Mouse (Mus musculus): ENCODE data around the gene Set. TPM values are rescaled to one million over a fixed set of nuclear protein-coding genes. Genes with fewer than 3 reads are reported as not detected.
"Not testable (repeated sequence)": the region's sequence is repeated elsewhere in the genome, so short reads cannot be mapped to it uniquely, and the experiment has no call there.

Set gene
- polyA plus RNA-seq, 1 experiment from 2014 or later = 538 TPM

- Histone ChIP-seq H3K9me3 (no peaks in the 10 kb centered on the region; the same call in 1 of the 2 replicates), H3K4me1 (peaks cover 15% of the 10 kb centered on the region; the same call in 1 of the 2 replicates), H3K27me3 (no peaks in the 10 kb centered on the region), H3K9ac (no peak overlapping the region), H3K4me2 (no peak overlapping the region), H3K27ac (no peak overlapping the region), H3K36me3 (peaks cover 17% of the 10 kb centered on the region), H3K4me3 (no peak overlapping the region)
- 89% methylated on average over 5 of the region's 5 CpGs for WGBS
- ATAC-seq (ENCODE audit: insufficient number of reproducible peaks, insufficient read depth, low FRiP score, low TSS enrichment, low read depth) = no peak
These were observed 12.6 kb upstream of the Set start for GRCm38 (mm10) chr2:30044550-30044949.

DNA sequence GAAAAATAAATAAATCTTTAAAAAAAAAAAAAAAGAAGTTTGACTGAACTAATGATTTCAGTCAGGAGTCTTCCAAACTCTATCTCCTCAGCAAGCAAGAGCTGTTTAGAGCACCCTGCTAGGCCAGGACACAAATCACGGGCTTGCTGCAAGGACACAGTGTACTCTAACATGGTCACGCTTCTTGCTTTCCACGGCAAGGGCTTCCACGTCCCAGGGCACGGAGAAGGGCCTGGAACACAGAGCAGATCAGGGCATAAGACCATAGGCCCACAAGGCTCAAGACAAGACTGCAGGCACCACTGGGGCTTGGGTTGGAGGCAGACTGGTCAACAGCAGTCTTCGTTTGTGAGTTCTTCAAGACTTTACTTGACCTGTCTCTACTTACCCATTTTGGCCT lies 10.1 kb upstream of the Set start:
- no peak for ATAC-seq (ENCODE audit: insufficient number of reproducible peaks, insufficient read depth, low FRiP score, low TSS enrichment, low read depth)
- H3K4me2 ChIP-seq = 0 out of 2 replicates have a peak overlapping the region, but pooled peaks have one; percentile 66
- H3K27ac ChIP-seq = no peak overlapping the region
- WGBS = 94% methylated on average over 6 of the region's 6 CpGs
- H3K4me3 ChIP-seq = no peak overlapping the region
- H3K9me3 ChIP-seq = no peaks in the 10 kb centered on the region; the same call in 1 of the 2 replicates
- no peak overlapping the region for H3K9ac ChIP-seq
- peaks cover 13% of the 10 kb centered on the region for H3K36me3 ChIP-seq
- H3K4me1 ChIP-seq = peaks cover 13% of the 10 kb centered on the region; the same call in 1 of the 2 replicates
- H3K27me3 ChIP-seq = no peaks in the 10 kb centered on the region

- peak overlapping the region; percentile 91 for H3K27ac ChIP-seq
- WGBS = 62% methylated on average over 11 of the region's 11 CpGs
These were observed 9.1 kb upstream of the Set start for GRCm38 (mm10) chr2:30048101-30048501.

DNA sequence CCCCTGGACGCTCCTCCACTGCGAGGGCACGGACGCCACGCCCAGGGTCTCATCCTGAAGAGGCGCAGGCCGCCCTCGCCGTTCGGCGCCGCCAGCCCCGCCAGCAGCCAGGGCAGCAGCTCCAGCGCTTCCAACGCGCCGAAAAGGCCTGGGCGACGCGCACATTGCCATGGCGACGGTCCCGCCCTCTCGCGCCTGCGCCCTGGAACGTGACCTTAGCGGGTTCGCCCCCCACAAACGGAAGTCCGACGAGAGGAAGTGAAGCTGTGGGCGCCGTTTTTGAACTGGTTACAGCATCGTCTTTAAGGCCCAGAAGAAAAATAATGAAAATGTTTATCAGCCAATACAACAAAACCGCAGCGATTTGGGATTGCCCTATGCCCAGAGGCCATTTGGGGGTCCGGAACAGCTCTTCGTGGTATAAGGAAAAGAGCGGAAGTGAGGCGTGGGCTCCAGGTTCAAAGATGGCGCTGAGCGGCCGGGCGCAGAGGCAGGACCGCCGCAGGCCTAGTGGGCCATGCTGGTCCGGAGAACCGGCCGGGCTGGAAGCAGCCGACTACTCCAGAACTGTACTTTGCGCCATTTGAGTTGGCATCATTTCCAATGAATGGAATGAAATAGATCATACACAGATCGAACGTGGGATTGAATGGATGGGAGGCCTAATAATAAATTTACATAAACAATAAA lies 8.3 kb upstream of the Set start, which contains the start of gene Wdr34:
TSS of gene Wdr34 (minus strand) at position 183 of the 690 bp plus-strand sequence.
- peak; percentile 92 for ATAC-seq (ENCODE audit: insufficient number of reproducible peaks, insufficient read depth, low FRiP score, low TSS enrichment, low read depth)
- peaks cover 13% of the 10 kb centered on the region for H3K36me3 ChIP-seq
- H3K4me1 ChIP-seq = peaks cover 5% of the 10 kb centered on the region; the same call in 1 of the 2 replicates
- H3K27ac ChIP-seq = peak within 1 kb of the TSS; percentile 91
- H3K4me3 ChIP-seq = peak within 1 kb of the TSS; percentile 74
- peak within 1 kb of the TSS; percentile 66 for H3K4me2 ChIP-seq
- no peaks in the 10 kb centered on the region for H3K27me3 ChIP-seq
- H3K9me3 ChIP-seq = no peaks in the 10 kb centered on the region; the same call in 1 of the 2 replicates
- peak within 1 kb of the TSS; percentile 86 for H3K9ac ChIP-seq
- 1% methylated on average over 54 of the region's 54 CpGs for WGBS

More at GRCm38 (mm10) chr2:30048101-30048501, 9.1 kb upstream of the Set start:
- Histone ChIP-seq H3K4me3 (peak overlapping the region; percentile 74), H3K27me3 (no peaks in the 10 kb centered on the region), H3K4me1 (peaks cover 4% of the 10 kb centered on the region; the same call in 1 of the 2 replicates), H3K9ac (peak overlapping the region; percentile 86), H3K4me2 (peak overlapping the region; percentile 66), H3K9me3 (no peaks in the 10 kb centered on the region; the same call in 1 of the 2 replicates), H3K36me3 (peaks cover 13% of the 10 kb centered on the region)
- ATAC-seq (ENCODE audit: insufficient number of reproducible peaks, insufficient read depth, low FRiP score, low TSS enrichment, low read depth) = no peak

DNA sequence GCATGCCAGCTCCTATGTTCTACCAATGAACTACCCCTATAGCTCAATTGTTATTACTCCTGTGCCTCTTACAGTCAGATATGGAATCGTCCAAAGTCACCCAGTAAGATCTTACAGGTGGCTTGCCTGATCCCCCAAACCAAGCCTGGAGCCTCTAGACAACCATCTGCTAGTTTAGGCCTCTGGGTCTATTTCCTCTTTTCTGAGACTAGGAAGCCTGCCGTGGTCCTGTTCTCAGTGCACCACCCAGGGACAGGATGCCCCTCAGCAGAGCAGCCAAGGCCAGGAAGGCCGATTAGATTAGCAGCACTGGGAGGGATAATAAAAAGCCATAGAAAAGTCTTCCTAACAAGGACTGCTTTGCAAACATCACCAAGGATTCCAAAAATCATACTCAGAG lies 7.3 kb upstream of the Set start:
- Histone ChIP-seq H3K27me3 (no peaks in the 10 kb centered on the region), H3K27ac (no peak overlapping the region), H3K36me3 (peaks cover 9% of the 10 kb centered on the region), H3K4me1 (peaks cover 9% of the 10 kb centered on the region; the same call in 1 of the 2 replicates), H3K9ac (no peak overlapping the region), H3K9me3 (no peaks in the 10 kb centered on the region; the same call in 1 of the 2 replicates), H3K4me2 (no peak overlapping the region), H3K4me3 (no peak overlapping the region)
- no peak for ATAC-seq (ENCODE audit: insufficient number of reproducible peaks, insufficient read depth, low FRiP score, low TSS enrichment, low read depth)
- WGBS = 91% methylated on average over 3 of the region's 3 CpGs

- 44% methylated on average over 6 of the region's 6 CpGs for WGBS
- H3K9me3 ChIP-seq = no peaks in the 10 kb centered on the region
- H3K4me2 ChIP-seq = no peak overlapping the region
- H3K27me3 ChIP-seq = no peaks in the 10 kb centered on the region
- H3K9ac ChIP-seq = no peak overlapping the region
- H3K36me3 ChIP-seq = no peaks in the 10 kb centered on the region
- H3K4me1 ChIP-seq = peaks cover 9% of the 10 kb centered on the region; the same call in 1 of the 2 replicates
- H3K4me3 ChIP-seq = no peak overlapping the region
- no peak for ATAC-seq (ENCODE audit: insufficient number of reproducible peaks, insufficient read depth, low FRiP score, low TSS enrichment, low read depth)
- no peak overlapping the region for H3K27ac ChIP-seq
These were observed 5.0 kb upstream of the Set start for GRCm38 (mm10) chr2:30051992-30052761.

DNA sequence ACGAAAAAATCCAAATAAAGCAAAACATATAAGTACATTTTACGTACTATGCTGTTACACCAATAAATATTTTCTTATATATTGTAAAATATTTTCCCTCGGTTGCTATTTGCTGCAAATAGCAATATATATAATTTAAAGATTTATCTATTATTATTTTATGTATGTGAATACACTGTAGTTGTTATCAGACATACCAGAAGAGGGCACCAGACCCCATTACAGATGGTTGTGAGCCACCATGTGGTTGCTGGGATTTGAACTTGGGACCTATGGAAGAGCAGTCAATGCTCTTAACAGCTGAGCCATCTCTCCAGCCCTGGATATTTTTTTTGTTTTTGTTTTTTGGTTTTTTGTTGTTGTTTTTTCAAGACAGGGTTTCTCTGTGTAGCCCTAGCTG lies 1.9 kb upstream of the Set start:
- H3K4me2 ChIP-seq; H3K9me3 ChIP-seq; H3K36me3 ChIP-seq; H3K9ac ChIP-seq; H3K27me3 ChIP-seq; ATAC-seq (ENCODE audit: insufficient number of reproducible peaks, insufficient read depth, low FRiP score, low TSS enrichment, low read depth); H3K27ac ChIP-seq; H3K4me3 ChIP-seq; H3K4me1 ChIP-seq: not testable (repeated sequence)
- WGBS = 93% methylated on average over 3 of the region's 3 CpGs

- ATAC-seq (ENCODE audit: insufficient number of reproducible peaks, insufficient read depth, low FRiP score, low TSS enrichment, low read depth) = no peak
- H3K4me2 ChIP-seq = no peak overlapping the region
- H3K9ac ChIP-seq = no peak overlapping the region
- H3K9me3 ChIP-seq = no peaks in the 10 kb centered on the region
- H3K36me3 ChIP-seq = no peaks in the 10 kb centered on the region
- H3K4me1 ChIP-seq = peaks cover 10% of the 10 kb centered on the region
- no peak overlapping the region for H3K4me3 ChIP-seq
- H3K27me3 ChIP-seq = no peaks in the 10 kb centered on the region
- H3K27ac ChIP-seq = no peak overlapping the region
- WGBS = 89% methylated on average over 3 of the region's 3 CpGs
These were observed 442 bp upstream of the Set start for GRCm38 (mm10) chr2:30056736-30057135.

- H3K4me2 ChIP-seq = no peak overlapping the region
- 55% methylated on average over 5 of the region's 5 CpGs for WGBS
- H3K27me3 ChIP-seq = no peaks in the 10 kb centered on the region
- H3K9me3 ChIP-seq = no peaks in the 10 kb centered on the region
- no peak overlapping the region for H3K27ac ChIP-seq
- no peak overlapping the region for H3K4me3 ChIP-seq
- H3K36me3 ChIP-seq = no peaks in the 10 kb centered on the region
- no peak overlapping the region for H3K9ac ChIP-seq
- no peak for ATAC-seq (ENCODE audit: insufficient number of reproducible peaks, insufficient read depth, low FRiP score, low TSS enrichment, low read depth)
- peaks cover 16% of the 10 kb centered on the region for H3K4me1 ChIP-seq
These were observed 1.2 kb downstream of the Set start for GRCm38 (mm10) chr2:30058418-30058817.

- Histone ChIP-seq H3K27me3 (no peaks in the 10 kb centered on the region), H3K9me3 (no peaks in the 10 kb centered on the region), H3K4me3 (peak overlapping the region; percentile 68), H3K27ac (peak overlapping the region; percentile 96), H3K4me2 (peak overlapping the region; percentile 83), H3K36me3 (no peaks in the 10 kb centered on the region), H3K4me1 (peaks cover 33% of the 10 kb centered on the region), H3K9ac (peak overlapping the region; percentile 85)
- 7% methylated on average over 37 of the region's 37 CpGs for WGBS
- ATAC-seq (ENCODE audit: insufficient number of reproducible peaks, insufficient read depth, low FRiP score, low TSS enrichment, low read depth) = 0 out of 2 replicates have a peak, but pooled peaks have one; percentile 15
These were observed 4.3 kb downstream of the Set start for GRCm38 (mm10) chr2:30061215-30062166.

Measured in embryonic facial prominence, embryonic 13.5 days (tissue).